Mouse (Mus musculus) limb, embryonic 15.5 days (tissue): ENCODE results near the gene Matk. TPM values are rescaled to one million over a fixed set of nuclear protein-coding genes. Genes with fewer than 3 reads are reported as not detected.

Source experiments
- ATAC-seq: fragments of 200-750 bp; cut with Nextera tagmentation; 2 replicates; pipeline ENCODE4 v1.8.0; 2017; ENCODE audit warnings: low read depth, moderate TSS enrichment; ENCODE audit not compliant: insufficient number of reproducible peaks, low FRiP score, low TSS enrichment
- H3K27ac ChIP-seq: fragments of 300-500 bp; sonication (generic); 2 replicates; pipeline ENCODE4 v1.5.1; 2015; ENCODE audit warnings: moderate library complexity, mild to moderate bottlenecking, inconsistent platforms
- H3K27me3 ChIP-seq: fragments of 300-500 bp; sonication (generic); 2 replicates; pipeline ENCODE4 v1.6.1; 2015; ENCODE audit warnings: inconsistent platforms
- H3K36me3 ChIP-seq: fragments of 300-500 bp; sonication (generic); 2 replicates; pipeline ENCODE4 v1.6.1; 2015; ENCODE audit warnings: inconsistent platforms
- H3K4me1 ChIP-seq: fragments of 300-500 bp; sonication (generic); 2 replicates; pipeline ENCODE4 v1.6.1; 2015; ENCODE audit warnings: inconsistent platforms
- H3K4me2 ChIP-seq: fragments of 300-500 bp; sonication (generic); 2 replicates; pipeline ENCODE4 v1.6.1; 2015; ENCODE audit warnings: mild to moderate bottlenecking, inconsistent platforms
- H3K4me3 ChIP-seq: fragments of 300-500 bp; sonication (generic); 2 replicates; pipeline ENCODE4 v1.5.1; 2015; ENCODE audit warnings: mild to moderate bottlenecking, inconsistent platforms
- H3K9ac ChIP-seq: fragments of 300-500 bp; sonication (generic); 2 replicates; pipeline ENCODE4 v1.6.1; 2015; ENCODE audit warnings: inconsistent platforms
- H3K9me3 ChIP-seq: fragments of 300-500 bp; sonication (generic); 2 replicates; pipeline ENCODE4 v1.6.1; 2016; ENCODE audit warnings: inconsistent platforms
- WGBS: fragments of 180-500 bp; shearing (Covaris S2); methylation state at CpG from one replicate; pipeline ENCODE4 v1.1.7; 2015; 5-methylcytosine and 5-hydroxymethylcytosine counted together
- polyA plus RNA-seq: library from polyadenylated mRNA; unstranded; fragments of >200 nt; fragmentation: Nextera tagmentation; extraction: Ambion mirVana; gene quantifications from 2 replicates; pipeline ENCODE4 v1.2.1, GENCODE M21; 2015

Gene Matk
- polyA plus RNA-seq, 1 experiment from 2014 or later, result 6.0 TPM

- Histone ChIP-seq H3K9ac (no peak overlapping the region), H3K27ac (no peak overlapping the region), H3K4me3 (no peak overlapping the region), H3K4me2 (no peak overlapping the region), H3K9me3 (no peaks in the 10 kb centered on the region), H3K36me3 (peaks cover 12% of the 10 kb centered on the region; the same call in 1 of the 2 replicates), H3K4me1 (peaks cover 54% of the 10 kb centered on the region), H3K27me3 (no peaks in the 10 kb centered on the region)
- no peak for ATAC-seq
- WGBS, result 92% methylated on average over 17 of the region's 17 CpGs
Measured at GRCm38 (mm10) chr10:81298369-81299100, 45.8 kb downstream of the Matk start.

GRCm38 (mm10) chr10:81299585-81300351, 47.0 kb downstream of the Matk start:
- no peak for ATAC-seq
- Histone ChIP-seq H3K27me3 (no peaks in the 10 kb centered on the region), H3K9ac (no peak overlapping the region), H3K4me2 (no peak overlapping the region), H3K36me3 (peaks cover 12% of the 10 kb centered on the region; the same call in 1 of the 2 replicates), H3K27ac (no peak overlapping the region), H3K4me3 (no peak overlapping the region), H3K4me1 (peaks cover 48% of the 10 kb centered on the region), H3K9me3 (no peaks in the 10 kb centered on the region)
- WGBS, result 89% methylated on average over 14 of the region's 14 CpGs

- WGBS, result 86% methylated on average over 9 of the region's 9 CpGs
- no peak overlapping the region for H3K4me3 ChIP-seq
- ATAC-seq, result no peak
- peaks cover 42% of the 10 kb centered on the region for H3K4me1 ChIP-seq
- H3K27me3 ChIP-seq, result no peaks in the 10 kb centered on the region
- H3K9ac ChIP-seq, result no peak overlapping the region
- H3K27ac ChIP-seq, result no peak overlapping the region
- H3K36me3 ChIP-seq, result peaks cover 11% of the 10 kb centered on the region; the same call in 1 of the 2 replicates
- H3K9me3 ChIP-seq, result no peaks in the 10 kb centered on the region
- H3K4me2 ChIP-seq, result no peak overlapping the region
Measured at GRCm38 (mm10) chr10:81300352-81300907, 47.7 kb downstream of the Matk start.

GRCm38 (mm10) chr10:81301321-81301720, 48.6 kb downstream of the Matk start:
- H3K4me1 ChIP-seq, result peaks cover 41% of the 10 kb centered on the region
- no peak for ATAC-seq
- 85% methylated on average over 9 of the region's 9 CpGs for WGBS

GRCm38 (mm10) chr10:81302288-81302687, 49.6 kb downstream of the Matk start:
- Histone ChIP-seq H3K9ac (no peak overlapping the region), H3K4me1 (peaks cover 39% of the 10 kb centered on the region), H3K27ac (0 out of 2 replicates have a peak overlapping the region, but pooled peaks have one; percentile 18), H3K36me3 (peaks cover 18% of the 10 kb centered on the region), H3K4me2 (no peak overlapping the region), H3K27me3 (no peaks in the 10 kb centered on the region), H3K9me3 (no peaks in the 10 kb centered on the region), H3K4me3 (no peak overlapping the region)
- ATAC-seq, result no peak
- 65% methylated on average over 4 of the region's 4 CpGs for WGBS

More at GRCm38 (mm10) chr10:81301321-81301720, 48.6 kb downstream of the Matk start:
- Histone ChIP-seq H3K4me3 (no peak overlapping the region), H3K9ac (no peak overlapping the region), H3K9me3 (no peaks in the 10 kb centered on the region), H3K27ac (no peak overlapping the region), H3K4me2 (no peak overlapping the region), H3K27me3 (no peaks in the 10 kb centered on the region), H3K36me3 (peaks cover 13% of the 10 kb centered on the region)

- H3K9ac ChIP-seq, result no peak overlapping the region
- ATAC-seq, result no peak
- H3K4me2 ChIP-seq, result no peak overlapping the region
- 0 out of 2 replicates have a peak, but pooled peaks cover 2% of the 10 kb centered on the region for H3K9me3 ChIP-seq
- H3K4me1 ChIP-seq, result peaks cover 34% of the 10 kb centered on the region
- 46% methylated on average over 14 of the region's 14 CpGs for WGBS
- H3K36me3 ChIP-seq, result peaks cover 23% of the 10 kb centered on the region
- no peaks in the 10 kb centered on the region for H3K27me3 ChIP-seq
- H3K4me3 ChIP-seq, result no peak overlapping the region
- H3K27ac ChIP-seq, result peak overlapping the region; percentile 18; the same call in 1 of the 2 replicates
Measured at GRCm38 (mm10) chr10:81302781-81303218, 50.1 kb downstream of the Matk start.

- H3K9me3 ChIP-seq, result 0 out of 2 replicates have a peak, but pooled peaks cover 3% of the 10 kb centered on the region
- H3K4me1 ChIP-seq, result peaks cover 30% of the 10 kb centered on the region
- WGBS, result 74% methylated on average over 10 of the region's 10 CpGs
- peaks cover 28% of the 10 kb centered on the region for H3K36me3 ChIP-seq
- H3K4me2 ChIP-seq, result no peak overlapping the region
- no peak overlapping the region for H3K9ac ChIP-seq
- no peaks in the 10 kb centered on the region for H3K27me3 ChIP-seq
- H3K27ac ChIP-seq, result peak overlapping the region; percentile 18; the same call in 1 of the 2 replicates
- H3K4me3 ChIP-seq, result no peak overlapping the region
- ATAC-seq, result no peak
Measured at GRCm38 (mm10) chr10:81303258-81303657, 50.5 kb downstream of the Matk start.

GRCm38 (mm10) chr10:81303761-81304160, 51.0 kb downstream of the Matk start:
- Histone ChIP-seq H3K9ac (no peak overlapping the region), H3K4me1 (peaks cover 28% of the 10 kb centered on the region)
- WGBS, result 73% methylated on average over 7 of the region's 7 CpGs

GRCm38 (mm10) chr10:81304597-81305238, 52.0 kb downstream of the Matk start:
- 32% methylated on average over 5 of the region's 9 CpGs for WGBS
- H3K36me3 ChIP-seq, result peaks cover 42% of the 10 kb centered on the region
- no peak overlapping the region for H3K9ac ChIP-seq
- H3K4me3 ChIP-seq, result no peak overlapping the region
- no peak overlapping the region for H3K4me2 ChIP-seq
- no peak overlapping the region for H3K27ac ChIP-seq
- no peak for ATAC-seq
- H3K27me3 ChIP-seq, result no peaks in the 10 kb centered on the region
- peaks cover 23% of the 10 kb centered on the region for H3K4me1 ChIP-seq
- 0 out of 2 replicates have a peak, but pooled peaks cover 3% of the 10 kb centered on the region for H3K9me3 ChIP-seq

More at GRCm38 (mm10) chr10:81303761-81304160, 51.0 kb downstream of the Matk start:
- Histone ChIP-seq H3K4me3 (no peak overlapping the region), H3K27me3 (no peaks in the 10 kb centered on the region), H3K36me3 (peaks cover 32% of the 10 kb centered on the region), H3K27ac (no peak overlapping the region), H3K9me3 (0 out of 2 replicates have a peak, but pooled peaks cover 3% of the 10 kb centered on the region), H3K4me2 (no peak overlapping the region)
- ATAC-seq, result no peak

GRCm38 (mm10) chr10:81305663-81306062, 52.9 kb downstream of the Matk start:
- ATAC-seq, result no peak
- H3K27ac ChIP-seq, result no peak overlapping the region
- no peak overlapping the region for H3K9ac ChIP-seq
- H3K4me2 ChIP-seq, result no peak overlapping the region
- H3K4me1 ChIP-seq, result peaks cover 23% of the 10 kb centered on the region
- no peaks in the 10 kb centered on the region for H3K27me3 ChIP-seq
- H3K36me3 ChIP-seq, result peaks cover 51% of the 10 kb centered on the region
- H3K4me3 ChIP-seq, result no peak overlapping the region
- WGBS, result 92% methylated on average over 14 of the region's 14 CpGs
- 0 out of 2 replicates have a peak, but pooled peaks cover 3% of the 10 kb centered on the region for H3K9me3 ChIP-seq

- Histone ChIP-seq H3K36me3 (peaks cover 57% of the 10 kb centered on the region), H3K9me3 (0 out of 2 replicates have a peak, but pooled peaks cover 3% of the 10 kb centered on the region), H3K4me1 (peaks cover 23% of the 10 kb centered on the region), H3K27me3 (no peaks in the 10 kb centered on the region), H3K4me3 (no peak overlapping the region), H3K27ac (no peak overlapping the region), H3K4me2 (no peak overlapping the region), H3K9ac (no peak overlapping the region)
- WGBS, result 95% methylated on average over 12 of the region's 12 CpGs
- no peak for ATAC-seq
Measured at GRCm38 (mm10) chr10:81306173-81306668, 53.5 kb downstream of the Matk start.
